Mouse (Mus musculus) ES-Bruce4 (cell line): Measurements from ENCODE around the gene Pagr1a. TPM values are rescaled to one million over a fixed set of nuclear protein-coding genes. Genes with fewer than 3 reads are reported as not detected.
A peak's percentile ranks its signal among the peaks of the same experiment; 100 is the strongest.

Experiments used
- H3K27ac ChIP-seq: 2 replicates; pipeline ENCODE4 v1.5.1; 2012; ENCODE audit warnings: low read length, inconsistent platforms; ENCODE audit not compliant: insufficient read depth
- H3K27me3 ChIP-seq: 2 replicates; pipeline ENCODE4 v1.6.1; 2012; ENCODE audit warnings: mild to moderate bottlenecking, low read length, inconsistent platforms; ENCODE audit not compliant: control insufficient read depth, poor library complexity, insufficient read depth, severe bottlenecking
- H3K36me3 ChIP-seq: 2 replicates; pipeline ENCODE4 v1.6.1; 2012; ENCODE audit warnings: inconsistent platforms, mild to moderate bottlenecking, low read length, moderate library complexity; ENCODE audit not compliant: control insufficient read depth, poor library complexity, insufficient read depth, severe bottlenecking
- H3K4me1 ChIP-seq: one replicate; pipeline ENCODE4 v1.8.1; 2011; ENCODE audit warnings: low read length; ENCODE audit not compliant: control insufficient read depth, insufficient read depth
- H3K4me3 ChIP-seq: 2 replicates; pipeline ENCODE4 v1.5.1; 2011; ENCODE audit warnings: low read depth, mild to moderate bottlenecking, low read length
- H3K9ac ChIP-seq: 2 replicates; pipeline ENCODE4 v1.6.1; 2012; ENCODE audit warnings: low read depth, mild to moderate bottlenecking, inconsistent platforms; ENCODE audit not compliant: poor library complexity, severe bottlenecking
- H3K9me3 ChIP-seq: replicated peaks from 2 replicates; pipeline ENCODE4 v1.6.1; 2012; ENCODE audit warnings: mild to moderate bottlenecking, low read length, inconsistent platforms; ENCODE audit not compliant: control insufficient read depth, poor library complexity, insufficient read depth, severe bottlenecking
- CTCF ChIP-seq: IDR thresholded peaks from one replicate; pipeline ENCODE4 v1.8.1; 2011; ENCODE audit warnings: low read depth, low read length
- EP300 ChIP-seq: IDR thresholded peaks from 2 replicates; pipeline ENCODE4 v1.6.1; 2011; ENCODE audit warnings: low read depth, low read length; ENCODE audit not compliant: insufficient read depth
- POLR2A ChIP-seq: IDR thresholded peaks from one replicate; pipeline ENCODE4 v1.8.1; 2011; ENCODE audit warnings: low read length; ENCODE audit not compliant: insufficient read depth
- polyA plus RNA-seq: library from polyadenylated mRNA; stranded (reverse); fragments of >200 nt; gene quantifications from 2 replicates; pipeline ENCODE4 v1.2.4, GENCODE M21; 2011; ENCODE audit warnings: low read depth; ENCODE audit not compliant: missing spikeins, insufficient read depth, insufficient read length

Gene Pagr1a
- polyA plus RNA-seq, 1 experiment: 27.9 TPM

DNA sequence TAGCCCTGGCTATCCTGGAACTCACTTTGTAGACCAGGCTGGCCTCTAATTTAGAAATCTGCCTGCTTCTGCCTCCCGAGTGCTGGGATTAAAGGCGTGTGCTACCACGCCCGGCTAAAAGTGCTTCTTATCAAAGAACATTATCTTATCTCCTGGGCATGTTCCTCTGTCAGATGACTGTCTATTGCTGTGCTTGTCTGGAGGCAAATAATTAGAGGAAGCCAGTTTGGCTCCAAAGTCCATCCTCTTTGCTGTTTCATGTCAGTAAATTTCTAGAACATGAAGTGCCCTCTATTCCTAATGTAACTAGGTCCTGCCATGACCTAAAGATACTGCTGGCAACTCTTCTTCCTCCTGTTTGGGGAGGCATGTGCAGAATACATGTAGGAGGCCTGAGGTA, 35.1 kb downstream of the Pagr1a start:
- Histone ChIP-seq H3K27ac (no peak overlapping the region), H3K36me3 (peaks cover 14% of the 10 kb centered on the region; the same call in 1 of the 2 replicates), H3K27me3 (no peaks in the 10 kb centered on the region), H3K4me1 (no peaks in the 10 kb centered on the region), H3K4me3 (no peak overlapping the region), H3K9me3 (no peaks in the 10 kb centered on the region), H3K9ac (no peak overlapping the region)
- no peak for TF ChIP-seq EP300
- no peak for TF ChIP-seq POLR2A
- TF ChIP-seq CTCF: no peak

DNA sequence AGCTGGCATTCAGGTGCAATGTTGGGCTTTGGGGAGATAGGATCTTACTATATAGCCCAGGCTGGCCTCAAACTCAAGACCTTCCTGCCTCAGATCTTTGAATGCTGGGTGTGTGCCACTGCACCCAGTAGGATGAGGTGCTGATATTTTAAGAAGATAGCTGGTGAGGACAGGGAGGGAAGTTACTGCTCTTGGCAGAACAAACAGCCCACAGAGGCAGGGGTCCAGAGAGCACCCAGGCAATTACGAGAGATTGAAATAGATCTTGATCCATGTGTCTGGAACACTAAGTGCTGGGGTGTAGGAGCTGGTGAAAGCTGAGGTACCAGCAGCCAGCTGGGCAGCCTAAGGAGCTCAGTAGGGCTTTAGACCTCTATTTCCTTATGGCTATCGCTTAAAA, 35.6 kb downstream of the Pagr1a start:
- Histone ChIP-seq H3K36me3 (peaks cover 14% of the 10 kb centered on the region; the same call in 1 of the 2 replicates), H3K27me3 (no peaks in the 10 kb centered on the region), H3K9me3 (no peaks in the 10 kb centered on the region), H3K4me1 (no peaks in the 10 kb centered on the region), H3K27ac (no peak overlapping the region), H3K4me3 (no peak overlapping the region), H3K9ac (no peak overlapping the region)
- TF ChIP-seq EP300: no peak
- TF ChIP-seq POLR2A: no peak
- TF ChIP-seq CTCF: no peak

DNA sequence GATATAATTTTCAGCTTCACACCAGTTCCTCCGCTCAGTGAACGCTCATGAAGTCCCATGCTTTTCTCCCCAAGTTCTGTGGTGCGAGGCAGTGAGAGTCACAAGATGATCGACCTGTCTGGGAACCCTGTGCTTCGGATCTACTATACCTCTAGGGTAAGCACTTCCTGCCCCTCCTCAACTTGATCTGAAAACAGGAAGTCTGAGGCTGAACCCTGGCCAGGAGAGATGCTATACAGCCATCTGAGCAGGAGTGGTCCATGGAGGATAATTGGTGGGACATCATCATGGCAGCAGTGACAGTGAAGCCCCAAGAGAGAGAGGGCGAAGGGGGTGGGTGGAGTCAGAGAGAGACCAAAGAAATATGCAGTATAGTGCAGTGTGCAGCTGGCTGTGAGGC, 38.3 kb downstream of the Pagr1a start:
- no peaks in the 10 kb centered on the region for H3K9me3 ChIP-seq
- H3K4me3 ChIP-seq: no peak overlapping the region
- H3K9ac ChIP-seq: no peak overlapping the region
- peaks cover 14% of the 10 kb centered on the region; the same call in 1 of the 2 replicates for H3K36me3 ChIP-seq
- TF ChIP-seq EP300 (no peak), CTCF (no peak), POLR2A (no peak)
- H3K27me3 ChIP-seq: no peaks in the 10 kb centered on the region
- no peak overlapping the region for H3K27ac ChIP-seq
- no peaks in the 10 kb centered on the region for H3K4me1 ChIP-seq

DNA sequence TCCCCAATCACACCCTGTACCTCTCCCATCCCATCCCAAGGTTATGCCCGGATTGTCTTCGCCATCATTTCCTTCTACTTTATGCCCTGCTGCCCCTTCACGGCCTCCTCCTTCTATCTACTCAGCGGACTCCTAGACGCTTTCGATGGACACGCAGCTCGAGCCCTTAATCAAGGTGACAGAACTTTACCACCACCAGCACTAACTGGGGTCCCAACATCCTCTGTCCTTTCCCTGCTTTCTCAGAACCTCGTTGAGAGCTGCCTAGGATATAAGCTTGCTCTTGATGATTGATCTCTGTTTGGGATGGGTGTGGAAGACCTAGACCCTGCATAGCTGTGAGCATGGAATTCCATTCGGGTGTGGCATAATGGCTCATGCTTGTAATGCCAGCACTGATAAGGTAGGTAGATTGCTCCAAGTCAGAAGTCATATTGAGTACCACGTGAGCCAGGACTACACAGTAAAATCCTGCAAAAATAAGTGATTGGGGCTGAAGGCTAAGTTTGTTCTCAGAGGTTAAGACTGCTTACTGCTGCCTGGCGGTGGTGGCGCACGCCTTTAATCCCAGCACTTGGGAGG, 40.2 kb downstream of the Pagr1a start:
- H3K4me3 ChIP-seq: peak overlapping the region; percentile 92
- no peak overlapping the region; the same call in 1 of the 2 replicates for H3K27ac ChIP-seq

DNA sequence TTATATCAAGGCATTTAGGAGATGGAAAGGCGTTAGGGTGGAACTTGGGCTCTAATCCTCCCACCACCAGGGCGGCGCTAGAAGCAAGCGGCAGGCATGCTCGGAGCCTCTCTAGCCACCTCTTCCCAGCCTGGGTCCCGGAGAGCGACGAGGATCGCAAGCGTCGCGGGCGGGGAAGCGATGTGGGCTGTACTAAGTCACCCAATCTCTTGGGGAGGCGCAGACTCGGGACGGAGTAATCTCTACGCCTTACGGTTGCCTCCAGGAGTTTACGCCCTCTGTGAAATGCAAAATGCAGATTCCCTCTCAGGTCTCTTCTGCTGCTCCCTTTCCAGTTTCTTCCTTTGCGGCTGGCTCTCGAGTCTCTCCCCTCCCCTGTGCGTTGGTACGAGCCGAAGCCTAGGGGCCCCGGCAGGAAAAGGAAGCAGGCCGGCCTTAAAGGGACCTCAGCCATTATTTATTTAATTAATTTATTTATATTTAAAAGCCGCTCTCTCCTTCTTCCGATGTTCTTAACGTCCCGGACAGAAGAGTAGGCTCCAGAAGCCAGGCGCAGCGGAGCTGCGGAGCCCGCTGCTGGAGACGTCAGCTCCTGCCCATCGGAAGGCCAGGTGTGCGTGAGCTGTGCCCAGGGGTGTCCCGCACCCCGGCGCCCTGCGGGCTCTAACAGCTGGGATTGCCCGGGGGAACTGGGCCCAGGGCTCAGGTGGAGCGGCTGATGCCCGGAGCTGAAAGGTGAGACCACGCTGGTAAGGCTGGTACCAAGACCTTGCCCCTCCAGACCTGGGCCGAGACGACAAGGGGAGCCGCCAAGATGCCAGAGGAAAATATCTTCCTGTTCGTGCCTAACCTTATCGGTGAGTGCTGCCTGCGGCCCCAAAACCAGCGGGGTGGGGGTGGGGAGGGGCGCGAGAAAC, 40.9 kb downstream of the Pagr1a start, which contains the start of gene Cdiptos:
Gene Cdiptos, minus strand, starts transcription at position 149 of the 917 bp plus-strand sequence.
- Histone ChIP-seq H3K4me1 (no peaks in the 10 kb centered on the region), H3K4me3 (peak within 1 kb of the TSS; percentile 92), H3K36me3 (peaks cover 14% of the 10 kb centered on the region; the same call in 1 of the 2 replicates), H3K9me3 (no peaks in the 10 kb centered on the region), H3K27me3 (no peaks in the 10 kb centered on the region), H3K9ac (peak within 1 kb of the TSS; percentile 96), H3K27ac (peak within 1 kb of the TSS; percentile 62)
- TF ChIP-seq CTCF: peak; percentile 88
- peak; percentile 66; the same call in 1 of the 2 replicates for TF ChIP-seq EP300
- TF ChIP-seq POLR2A: no peak

More for the DNA sequence above, 40.2 kb downstream of the Pagr1a start:
- Histone ChIP-seq H3K27me3 (no peaks in the 10 kb centered on the region), H3K36me3 (peaks cover 14% of the 10 kb centered on the region; the same call in 1 of the 2 replicates), H3K4me1 (no peaks in the 10 kb centered on the region), H3K9me3 (no peaks in the 10 kb centered on the region), H3K9ac (peak overlapping the region; percentile 96)
- TF ChIP-seq POLR2A (no peak), EP300 (no peak), CTCF (no peak)

DNA sequence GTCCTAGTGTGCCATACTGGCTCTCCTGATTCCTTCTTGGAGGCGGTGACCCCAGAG, 41.4 kb downstream of the Pagr1a start, which contains the start of gene Cdipt:
Gene Cdipt, plus strand, starts transcription at position 22 of the 57 bp plus-strand sequence.
- Histone ChIP-seq H3K9me3 (no peaks in the 10 kb centered on the region), H3K4me3 (peak within 1 kb of the TSS; percentile 92), H3K27me3 (no peaks in the 10 kb centered on the region), H3K36me3 (peaks cover 14% of the 10 kb centered on the region; the same call in 1 of the 2 replicates), H3K27ac (peak within 1 kb of the TSS; percentile 62), H3K4me1 (no peaks in the 10 kb centered on the region), H3K9ac (peak within 1 kb of the TSS; percentile 96)
- no peak for TF ChIP-seq EP300
